Mouse (Mus musculus): ENCODE measurements around the gene Slc25a44. TPM values are rescaled to one million over a fixed set of nuclear protein-coding genes. Genes with fewer than 3 reads are reported as not detected.

The Slc25a44 gene
- total RNA-seq (2021), result 10 to 100 TPM; 60.3 to 62.5 TPM

GRCm38 (mm10) chr3:88424605-88425329, at the start of gene Slc25a44:
Gene Slc25a44 (minus strand): TSS chr3:88425139.
- DNase-seq (ENCODE audit: extremely low spot score in 1 of 2, low spot score in 2 of 2), result peak; percentile 93 to 97
- intact Hi-C loops (cut with DNase I), result no loop called here

GRCm38 (mm10) chr3:88473571-88473970, 48.6 kb upstream of the Slc25a44 start:
- intact Hi-C loops (cut with DNase I), result no loop called here
- DNase-seq (ENCODE audit: extremely low spot score in 1 of 2, low spot score in 2 of 2), result peak in 1 of 2 experiments; percentile 45

- intact Hi-C loops (cut with DNase I), result no loop called here
- DNase-seq (ENCODE audit: extremely low spot score in 1 of 2, low spot score in 2 of 2), result peak in 1 of 2 experiments; percentile 76
Measured at GRCm38 (mm10) chr3:88473020-88473419, 48.1 kb upstream of the Slc25a44 start.

GRCm38 (mm10) chr3:88470943-88471479, 46.1 kb upstream of the Slc25a44 start:
- no peak for DNase-seq (ENCODE audit: extremely low spot score in 1 of 2, low spot score in 2 of 2)
- intact Hi-C loops (cut with DNase I), result no loop called here

GRCm38 (mm10) chr3:88469466-88469865, 44.5 kb upstream of the Slc25a44 start:
- no peak for DNase-seq (ENCODE audit: extremely low spot score in 1 of 2, low spot score in 2 of 2)
- intact Hi-C loops (cut with DNase I), result no loop called here

GRCm38 (mm10) chr3:88467116-88467824, 42.3 kb upstream of the Slc25a44 start:
- DNase-seq (ENCODE audit: extremely low spot score in 1 of 2, low spot score in 2 of 2), result peak; percentile 79 to 90
- intact Hi-C loops (cut with DNase I), result loop anchor here (2.0 kb wide), 1 partner anchor 60 kb away; no protein-coding TSS in a partner anchor

GRCm38 (mm10) chr3:88465127-88465526, 40.2 kb upstream of the Slc25a44 start:
- intact Hi-C loops (cut with DNase I), result no loop called here
- DNase-seq (ENCODE audit: extremely low spot score in 1 of 2, low spot score in 2 of 2), result no peak

GRCm38 (mm10) chr3:88464425-88464824, 39.5 kb upstream of the Slc25a44 start:
- no peak for DNase-seq (ENCODE audit: extremely low spot score in 1 of 2, low spot score in 2 of 2)

GRCm38 (mm10) chr3:88460983-88461696, 36.2 kb upstream of the Slc25a44 start, which contains the start of gene Sema4a:
Gene Sema4a (minus strand): TSS chr3:88461182.
- intact Hi-C loops (cut with DNase I), result no loop called here
- peak; percentile 60 to 62 for DNase-seq (ENCODE audit: extremely low spot score in 1 of 2, low spot score in 2 of 2)

More at GRCm38 (mm10) chr3:88464425-88464824, 39.5 kb upstream of the Slc25a44 start:
- intact Hi-C loops (cut with DNase I), result no loop called here

- no peak for DNase-seq (ENCODE audit: extremely low spot score in 1 of 2, low spot score in 2 of 2)
- intact Hi-C loops (cut with DNase I), result no loop called here
Measured at GRCm38 (mm10) chr3:88460029-88460428, 35.1 kb upstream of the Slc25a44 start.

GRCm38 (mm10) chr3:88458778-88459219, 33.9 kb upstream of the Slc25a44 start:
- peak; percentile 33 to 62 for DNase-seq (ENCODE audit: extremely low spot score in 1 of 2, low spot score in 2 of 2)
- intact Hi-C loops (cut with DNase I), result no loop called here

- intact Hi-C loops (cut with DNase I), result no loop called here
- DNase-seq (ENCODE audit: extremely low spot score in 1 of 2, low spot score in 2 of 2), result no peak
Measured at GRCm38 (mm10) chr3:88456746-88457532, 32.0 kb upstream of the Slc25a44 start.

GRCm38 (mm10) chr3:88456313-88456712, 31.4 kb upstream of the Slc25a44 start:
- intact Hi-C loops (cut with DNase I), result no loop called here

GRCm38 (mm10) chr3:88455588-88456264, 30.8 kb upstream of the Slc25a44 start:
- no peak for DNase-seq (ENCODE audit: extremely low spot score in 1 of 2, low spot score in 2 of 2)
- intact Hi-C loops (cut with DNase I), result no loop called here

More at GRCm38 (mm10) chr3:88456313-88456712, 31.4 kb upstream of the Slc25a44 start:
- no peak for DNase-seq (ENCODE audit: extremely low spot score in 1 of 2, low spot score in 2 of 2)

- DNase-seq (ENCODE audit: extremely low spot score in 1 of 2, low spot score in 2 of 2), result no peak
- intact Hi-C loops (cut with DNase I), result no loop called here
Measured at GRCm38 (mm10) chr3:88454762-88455587, 30.0 kb upstream of the Slc25a44 start.

- intact Hi-C loops (cut with DNase I), result no loop called here
- DNase-seq (ENCODE audit: extremely low spot score in 1 of 2, low spot score in 2 of 2), result no peak
Measured at GRCm38 (mm10) chr3:88453986-88454385, 29.0 kb upstream of the Slc25a44 start.

- intact Hi-C loops (cut with DNase I), result no loop called here
- no peak for DNase-seq (ENCODE audit: extremely low spot score in 1 of 2, low spot score in 2 of 2)
Measured at GRCm38 (mm10) chr3:88453369-88453768, 28.4 kb upstream of the Slc25a44 start.

Measured in left cerebral cortex, postnatal 10 days (tissue).